Mouse (Mus musculus) stomach, postnatal 0 days (tissue): ENCODE results near the gene Slc16a5.

Source experiments
- CTCF ChIP-seq: IDR thresholded peaks from 2 replicates; pipeline ENCODE4 v1.5.1; 2016; ENCODE audit warnings: antibody characterized with exemption, low read depth, mild to moderate bottlenecking, moderate library complexity
- EP300 ChIP-seq: optimal IDR thresholded peaks from 2 replicates; pipeline ENCODE3; 2016; ENCODE audit warnings: antibody characterized with exemption

DNA sequence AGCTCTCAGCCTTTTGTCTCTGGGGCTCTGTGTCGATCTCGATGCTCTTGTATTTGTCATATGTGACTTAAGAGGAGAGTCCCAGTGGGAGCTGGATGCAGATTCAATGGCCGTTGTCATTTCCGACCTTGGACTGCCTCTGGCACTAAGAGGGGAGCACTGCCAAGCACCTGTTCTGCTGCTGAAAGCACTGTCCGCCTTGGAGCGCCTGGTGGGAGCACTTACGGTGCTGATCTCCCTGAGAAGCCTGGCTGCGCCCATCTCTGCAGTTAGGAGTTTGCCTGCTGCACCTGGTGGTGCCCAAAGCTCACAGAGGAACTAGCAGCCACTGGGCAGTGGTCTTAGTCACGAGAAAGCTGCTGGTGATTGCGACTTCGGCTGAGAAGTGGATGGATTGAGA lies 21.0 kb downstream of the Slc16a5 start:
- TF ChIP-seq CTCF (no peak), EP300 (no peak)
